Mouse (Mus musculus) embryonic facial prominence, embryonic 11.5 days (tissue): ENCODE data around the gene Taar8b. TPM values are rescaled to one million over a fixed set of nuclear protein-coding genes. Genes with fewer than 3 reads are reported as not detected.
"Not testable (repeated sequence)": the region's sequence is repeated elsewhere in the genome, so short reads cannot be mapped to it uniquely, and the experiment has no call there.

Experiments used
- ATAC-seq: fragments of 200-750 bp; cut with Nextera tagmentation; replicated peaks from 2 replicates; pipeline ENCODE4 v1.8.0; 2017; ENCODE audit warnings: low read depth; ENCODE audit not compliant: insufficient number of reproducible peaks, low FRiP score, low TSS enrichment
- DNase-seq: peaks from one replicate; pipeline ENCODE4 v3.0.0-alpha.2; 2015; ENCODE audit warnings: low spot score
- H3K27ac ChIP-seq: fragments of 300-500 bp; sonication (generic); replicated peaks from 2 replicates; pipeline ENCODE4 v1.5.1; 2014; ENCODE audit warnings: mild to moderate bottlenecking, low read depth, low read length, control low read depth
- H3K27me3 ChIP-seq: fragments of 300-500 bp; sonication (generic); 2 replicates; pipeline ENCODE4 v1.6.1; 2014; ENCODE audit warnings: mild to moderate bottlenecking, low read length, moderate library complexity, mixed read lengths; ENCODE audit not compliant: control insufficient read depth, insufficient read depth
- H3K36me3 ChIP-seq: fragments of 300-500 bp; sonication (generic); replicated peaks from 2 replicates; pipeline ENCODE4 v1.6.1; 2014; ENCODE audit warnings: low read depth, mild to moderate bottlenecking, low read length, moderate library complexity, mixed read lengths; ENCODE audit not compliant: control insufficient read depth, insufficient read depth
- H3K4me1 ChIP-seq: fragments of 300-500 bp; sonication (generic); 2 replicates; pipeline ENCODE4 v1.6.1; 2014; ENCODE audit warnings: low read length, mixed read lengths; ENCODE audit not compliant: control insufficient read depth, insufficient read depth
- H3K4me2 ChIP-seq: fragments of 300-500 bp; sonication (generic); 2 replicates; pipeline ENCODE4 v1.6.1; 2014; ENCODE audit warnings: low read depth, mild to moderate bottlenecking, control low read depth, low read length, moderate library complexity
- H3K4me3 ChIP-seq: fragments of 300-500 bp; sonication (generic); 2 replicates; pipeline ENCODE4 v1.5.1; 2014; ENCODE audit warnings: low read depth, low read length, control low read depth
- H3K9ac ChIP-seq: fragments of 300-500 bp; sonication (generic); replicated peaks from 2 replicates; pipeline ENCODE4 v1.6.1; 2014; ENCODE audit warnings: mild to moderate bottlenecking, control low read depth, low read length
- H3K9me3 ChIP-seq: fragments of 300-500 bp; sonication (generic); replicated peaks from 2 replicates; pipeline ENCODE4 v1.6.1; 2016; ENCODE audit warnings: mild to moderate bottlenecking, low read length, inconsistent platforms, mixed read lengths; ENCODE audit not compliant: control insufficient read depth
- WGBS: fragments of 180-500 bp; shearing (Covaris S2); extraction: QIAGEN DNeasy Blood & Tissue Kit; methylation state at CpG from one replicate; pipeline ENCODE4 v1.1.7; 2014; 5-methylcytosine and 5-hydroxymethylcytosine counted together
- polyA plus RNA-seq: library from polyadenylated mRNA; unstranded; fragments of >200 nt; fragmentation: Nextera tagmentation; extraction: Ambion mirVana; gene quantifications from 2 replicates; pipeline ENCODE4 v1.2.1, GENCODE M21; 2014

The Taar8b gene
- polyA plus RNA-seq, 1 experiment from 2014 or later, result not detected

DNA sequence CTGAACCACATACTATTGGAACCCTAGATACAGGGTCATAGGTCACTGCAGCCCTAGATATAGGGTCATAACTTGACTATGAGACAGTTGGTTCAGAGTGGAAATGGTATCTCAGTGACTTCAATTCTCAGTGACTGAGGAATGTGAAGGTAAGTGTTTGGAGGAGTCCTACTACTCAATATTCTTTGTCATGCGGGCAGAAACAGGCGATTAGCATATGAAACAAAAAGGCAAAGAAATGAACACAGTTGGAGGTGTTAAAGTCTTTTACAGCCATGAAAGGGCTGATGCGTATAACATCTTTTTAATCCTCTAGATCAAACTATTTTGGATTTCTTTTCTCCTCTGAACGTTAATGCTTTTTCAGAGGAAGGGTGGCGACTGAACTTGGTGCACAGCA lies 6.2 kb downstream of the Taar8b start:
- Histone ChIP-seq H3K27ac (no peak overlapping the region), H3K4me1 (no peaks in the 10 kb centered on the region), H3K9me3 (no peaks in the 10 kb centered on the region), H3K9ac (no peak overlapping the region), H3K4me2 (no peak overlapping the region), H3K36me3 (no peaks in the 10 kb centered on the region), H3K27me3 (no peaks in the 10 kb centered on the region), H3K4me3 (no peak overlapping the region)
- WGBS, result 76% methylated on average over 5 of the region's 5 CpGs
- ATAC-seq, result no peak
- no peak for DNase-seq

DNA sequence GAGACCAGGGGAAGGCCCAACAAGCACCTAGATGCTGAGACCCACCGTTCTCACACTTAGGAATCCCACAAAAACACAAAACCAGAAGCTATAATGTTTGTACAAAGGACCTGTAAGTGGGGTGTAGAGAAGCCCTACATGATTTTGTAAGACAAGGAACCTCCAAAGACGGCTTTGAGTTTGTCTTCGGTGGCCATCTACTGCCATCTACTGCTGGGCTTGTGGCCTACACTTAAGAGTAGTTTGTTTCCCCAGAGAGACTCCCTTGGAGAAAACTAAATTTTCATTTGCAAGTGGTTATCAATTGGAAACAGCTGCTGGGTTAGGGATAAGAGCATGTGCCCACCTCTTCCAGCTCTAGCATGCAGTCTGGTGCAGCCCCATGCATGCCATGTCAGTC lies 11.9 kb downstream of the Taar8b start:
- H3K27me3 ChIP-seq, result no peaks in the 10 kb centered on the region
- no peaks in the 10 kb centered on the region for H3K4me1 ChIP-seq
- no peaks in the 10 kb centered on the region for H3K9me3 ChIP-seq
- H3K4me2 ChIP-seq, result no peak overlapping the region
- ATAC-seq (no peak), DNase-seq (peak; percentile 67)
- H3K27ac ChIP-seq, result no peak overlapping the region
- no peak overlapping the region for H3K4me3 ChIP-seq
- WGBS, result 36% methylated on average over 3 of the region's 3 CpGs
- no peaks in the 10 kb centered on the region for H3K36me3 ChIP-seq
- H3K9ac ChIP-seq, result no peak overlapping the region

DNA sequence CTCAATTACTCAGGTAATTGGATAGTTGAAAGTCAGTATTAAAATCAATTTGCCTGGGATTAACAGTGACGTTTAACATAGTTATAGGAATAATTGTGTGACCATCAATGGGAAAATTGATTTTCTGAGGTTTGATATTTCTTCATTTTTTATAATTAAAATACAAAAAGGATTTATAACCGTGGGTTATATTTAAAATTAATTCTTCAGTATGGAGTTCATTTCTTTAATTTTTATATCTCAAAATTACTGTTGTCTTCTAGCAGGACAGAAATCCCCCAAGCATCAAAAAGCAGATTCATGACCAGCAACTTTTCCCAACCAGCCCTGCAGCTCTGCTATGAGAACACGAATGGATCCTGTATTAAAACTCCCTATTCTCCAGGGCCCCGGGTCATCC lies 15.9 kb downstream of the Taar8b start, which contains the start of gene Taar8a:
Taar8a (plus strand) TSS at position 301 of the 400 bp plus-strand sequence.
- not testable (repeated sequence) for H3K9me3 ChIP-seq, H3K36me3 ChIP-seq, H3K4me3 ChIP-seq, DNase-seq, H3K27ac ChIP-seq, H3K4me1 ChIP-seq, H3K27me3 ChIP-seq, H3K4me2 ChIP-seq, ATAC-seq, H3K9ac ChIP-seq
- WGBS, result 86% methylated on average over 2 of the region's 4 CpGs

DNA sequence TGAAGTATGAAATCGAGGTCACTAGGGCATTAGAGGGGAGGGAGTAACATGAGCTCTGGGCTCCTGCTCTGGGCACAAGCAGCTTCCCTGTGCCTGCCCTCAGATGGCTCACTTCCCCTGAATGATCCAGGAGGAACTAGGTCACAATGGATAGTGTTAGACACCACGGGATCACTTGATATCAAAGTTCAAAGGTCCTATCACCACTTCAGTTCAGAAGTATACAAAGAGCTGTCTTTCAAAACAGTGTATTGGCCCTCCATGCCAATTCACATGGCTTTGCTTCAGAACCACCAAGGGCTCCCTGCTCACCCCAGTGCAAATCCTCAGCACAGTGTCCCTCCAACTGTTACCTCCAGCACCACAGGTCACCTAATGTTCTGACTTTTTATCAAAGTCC lies 17.3 kb downstream of the Taar8b start:
- 35% methylated on average over 2 of the region's 2 CpGs for WGBS
- H3K4me2 ChIP-seq, ATAC-seq, H3K4me3 ChIP-seq, H3K27me3 ChIP-seq, H3K36me3 ChIP-seq, DNase-seq, H3K27ac ChIP-seq, H3K9me3 ChIP-seq, H3K4me1 ChIP-seq, H3K9ac ChIP-seq: not testable (repeated sequence)

DNA sequence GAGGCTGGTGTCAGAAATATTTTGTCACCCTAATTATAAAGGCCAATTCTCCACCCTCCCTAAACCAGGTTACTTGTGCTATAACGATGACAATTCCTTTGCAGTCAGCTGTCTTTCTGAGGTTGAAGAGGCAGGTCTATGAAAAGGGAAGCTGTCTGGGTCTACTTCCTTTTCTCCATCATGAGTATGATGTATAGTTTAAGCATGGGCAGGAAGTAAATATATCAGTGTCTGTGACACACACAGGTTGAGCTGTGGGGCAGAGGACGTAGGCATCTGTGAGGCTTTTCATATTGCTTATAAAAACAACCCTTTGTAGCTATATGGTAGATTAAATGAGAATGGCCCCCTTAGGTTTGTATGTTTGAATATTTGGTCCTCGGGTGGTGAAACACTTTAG lies 33.1 kb downstream of the Taar8b start:
- no peak overlapping the region for H3K9ac ChIP-seq
- no peaks in the 10 kb centered on the region for H3K36me3 ChIP-seq
- ATAC-seq (no peak), DNase-seq (no peak)
- no peak overlapping the region for H3K4me3 ChIP-seq
- H3K27ac ChIP-seq, result no peak overlapping the region
- no peaks in the 10 kb centered on the region for H3K4me1 ChIP-seq
- H3K27me3 ChIP-seq, result no peaks in the 10 kb centered on the region
- no peak overlapping the region for H3K4me2 ChIP-seq
- WGBS, result 84% methylated on average over 3 of the region's 3 CpGs
- H3K9me3 ChIP-seq, result no peaks in the 10 kb centered on the region

DNA sequence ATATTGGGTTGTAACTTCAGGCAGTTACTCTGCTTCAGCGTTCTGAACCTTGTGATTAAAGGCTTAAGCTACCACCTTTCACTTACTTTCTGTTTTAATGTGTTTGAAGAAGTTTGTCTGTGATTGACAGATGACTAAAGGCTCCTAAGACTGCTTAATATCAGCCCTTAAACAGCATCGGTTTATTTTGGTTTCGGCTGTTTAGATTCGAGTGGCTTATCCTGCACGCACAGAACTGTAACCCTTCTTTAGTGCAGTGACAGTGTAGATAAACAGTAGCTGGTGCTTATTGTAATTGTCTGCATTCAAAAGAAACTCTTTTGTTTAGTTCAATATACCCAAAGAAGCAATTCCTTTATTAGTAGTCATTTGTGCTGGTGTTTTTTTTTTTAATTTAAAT lies 40.1 kb downstream of the Taar8b start:
- Histone ChIP-seq H3K36me3 (no peaks in the 10 kb centered on the region), H3K9me3 (no peaks in the 10 kb centered on the region), H3K9ac (no peak overlapping the region), H3K4me1 (no peaks in the 10 kb centered on the region), H3K4me2 (no peak overlapping the region), H3K4me3 (no peak overlapping the region), H3K27me3 (no peaks in the 10 kb centered on the region), H3K27ac (no peak overlapping the region)
- DNase-seq, result no peak
- ATAC-seq, result no peak
- WGBS, result 59% methylated on average over 5 of the region's 5 CpGs

DNA sequence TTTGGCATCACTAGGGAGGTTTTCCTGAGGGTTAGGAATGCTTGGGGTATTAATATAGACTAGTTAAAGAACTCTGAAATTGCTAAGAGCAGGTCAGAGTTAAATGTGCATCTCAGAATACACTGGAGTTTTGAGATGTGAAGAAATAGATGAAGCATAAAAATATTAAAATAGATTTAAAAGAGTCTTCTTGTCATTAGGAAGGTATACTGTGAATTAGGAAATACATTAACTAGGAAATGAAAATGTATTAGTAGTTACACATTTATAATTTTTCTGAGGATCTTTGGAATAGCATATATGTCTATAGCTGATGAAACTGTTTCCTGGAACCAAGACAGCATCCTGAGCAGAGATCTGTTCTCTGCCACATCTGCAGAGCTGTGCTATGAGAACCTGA lies 42.9 kb downstream of the Taar8b start, which contains the start of gene Taar7f:
Taar7f (plus strand) TSS at position 301 of the 400 bp plus-strand sequence.
- H3K9ac ChIP-seq, result no peak within 1 kb of the TSS
- no peak within 1 kb of the TSS for H3K27ac ChIP-seq
- DNase-seq (no peak), ATAC-seq (no peak)
- no peaks in the 10 kb centered on the region for H3K36me3 ChIP-seq
- H3K4me2 ChIP-seq, result no peak within 1 kb of the TSS
- no peaks in the 10 kb centered on the region for H3K27me3 ChIP-seq
- no peak within 1 kb of the TSS for H3K4me3 ChIP-seq
- H3K4me1 ChIP-seq, result no peaks in the 10 kb centered on the region
- no peaks in the 10 kb centered on the region for H3K9me3 ChIP-seq
